Mouse (Mus musculus) c-Kit-negative CD71-positive TER-119-positive erythroid progenitor cells, embryonic 14.5 days (primary cell): Measurements from ENCODE around the gene Rnf123.
A peak's percentile ranks its signal among the peaks of the same experiment; 100 is the strongest.
"Not testable (repeated sequence)": the region's sequence is repeated elsewhere in the genome, so short reads cannot be mapped to it uniquely, and the experiment has no call there.

Experiments used
- DNase-seq: peaks from one replicate; pipeline ENCODE4 v3.0.0-alpha.2; 2013; ENCODE audit warnings: low read depth, low spot score

Gene Rnf123

DNA sequence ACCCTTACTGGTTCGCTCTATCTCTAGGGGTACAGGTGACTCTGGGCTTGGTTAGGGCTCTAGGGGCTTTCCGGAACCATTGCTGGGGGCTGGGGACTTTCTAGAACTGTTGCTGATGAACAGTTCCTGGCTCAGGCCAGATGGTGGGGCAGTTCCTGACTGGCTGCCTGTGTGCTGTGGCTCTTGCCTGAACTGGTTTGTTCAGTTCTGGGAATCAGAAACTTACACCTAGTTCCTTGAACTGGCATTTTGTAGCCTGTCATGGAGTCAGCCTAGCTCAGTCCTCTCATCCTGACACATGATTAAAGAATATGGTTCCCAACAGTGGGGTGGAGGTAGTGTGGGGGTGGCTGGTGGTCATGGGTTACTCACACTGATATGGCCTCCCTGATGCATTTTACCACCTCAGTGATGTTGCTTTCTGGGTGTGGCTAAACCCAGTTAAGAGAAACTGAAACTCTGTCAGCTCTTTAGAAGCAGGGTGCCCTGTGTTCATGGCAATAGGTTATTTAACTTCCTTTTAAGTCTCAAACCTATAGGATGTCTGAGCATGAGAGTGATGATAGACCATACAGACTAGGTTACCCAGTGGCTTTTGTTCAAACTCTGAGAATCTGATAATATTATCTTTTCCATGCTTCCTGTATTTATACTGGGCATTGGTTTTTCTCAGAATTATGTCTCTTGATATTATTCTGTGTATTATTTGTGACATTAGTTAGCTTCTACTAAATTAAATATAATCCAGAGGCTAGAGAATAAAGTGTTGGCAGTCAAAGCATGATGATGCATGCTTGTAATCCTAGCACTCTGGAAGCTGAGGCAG is 47.6 kb downstream of the Rnf123 start:
- DNase-seq: no peak

- DNase-seq: no peak
These were observed 51.0 kb downstream of the Rnf123 start for GRCm38 (mm10) chr9:108032126-108032525.

DNA sequence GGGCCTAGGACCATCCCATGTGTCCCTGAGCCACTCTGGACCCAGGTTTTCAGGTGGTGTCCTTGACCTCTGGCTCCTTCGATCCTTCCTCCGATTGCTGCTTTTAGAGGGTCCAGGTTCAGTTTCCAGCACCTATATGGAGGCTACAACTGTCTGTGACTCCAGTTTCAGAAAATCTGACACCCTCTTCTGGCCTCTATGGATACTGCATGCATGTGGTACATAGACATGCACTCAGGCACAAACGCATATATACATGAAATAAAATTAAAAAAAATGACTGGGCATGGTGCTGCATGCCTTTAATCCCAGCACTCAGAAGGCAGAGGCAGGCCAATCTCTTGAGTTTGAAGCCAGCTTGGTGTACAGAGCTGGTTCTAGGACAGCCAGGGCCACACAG is 55.3 kb downstream of the Rnf123 start:
- no peak for DNase-seq

GRCm38 (mm10) chr9:108026584-108026983 is 56.6 kb downstream of the Rnf123 start:
- no peak for DNase-seq

DNA sequence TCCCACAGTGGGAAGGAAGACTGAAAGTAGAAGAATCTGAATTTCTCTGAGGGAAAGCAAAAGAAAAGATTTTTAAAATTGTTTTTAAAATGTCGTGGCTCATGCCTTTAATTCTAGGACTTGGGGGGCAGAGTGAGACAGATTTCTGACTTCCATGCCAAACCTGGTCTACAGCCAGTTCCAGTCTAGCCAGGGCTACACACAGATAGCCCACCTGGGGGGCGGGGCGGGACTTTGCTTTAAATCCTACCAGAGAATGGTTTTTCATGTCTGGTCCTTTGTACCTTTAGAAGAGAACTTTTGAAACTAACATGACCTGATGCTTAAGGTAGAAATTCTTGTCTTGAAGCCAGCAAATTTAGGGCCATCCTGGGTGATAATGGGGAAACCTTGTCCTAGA is 59.9 kb downstream of the Rnf123 start:
- DNase-seq: no peak

DNA sequence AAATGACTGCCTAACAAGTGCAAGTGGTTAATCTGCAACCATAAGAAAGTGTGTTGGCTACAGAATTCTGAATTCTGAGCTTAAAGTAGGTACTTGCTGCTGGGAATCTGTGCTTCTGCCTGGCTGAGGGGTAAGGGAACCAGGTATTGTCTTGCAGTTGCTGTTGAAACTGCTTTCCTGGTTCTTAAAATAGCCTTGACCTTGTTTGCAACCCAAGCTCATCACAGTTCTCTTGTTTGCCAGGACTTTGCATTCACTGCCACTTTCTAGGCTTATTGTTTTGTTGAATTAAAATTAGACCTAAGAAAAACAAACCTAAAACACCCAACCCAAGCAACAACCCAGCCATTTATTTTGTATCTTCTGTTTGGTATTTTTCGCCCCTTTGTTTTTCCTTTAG is 62.4 kb downstream of the Rnf123 start:
- DNase-seq: no peak

DNA sequence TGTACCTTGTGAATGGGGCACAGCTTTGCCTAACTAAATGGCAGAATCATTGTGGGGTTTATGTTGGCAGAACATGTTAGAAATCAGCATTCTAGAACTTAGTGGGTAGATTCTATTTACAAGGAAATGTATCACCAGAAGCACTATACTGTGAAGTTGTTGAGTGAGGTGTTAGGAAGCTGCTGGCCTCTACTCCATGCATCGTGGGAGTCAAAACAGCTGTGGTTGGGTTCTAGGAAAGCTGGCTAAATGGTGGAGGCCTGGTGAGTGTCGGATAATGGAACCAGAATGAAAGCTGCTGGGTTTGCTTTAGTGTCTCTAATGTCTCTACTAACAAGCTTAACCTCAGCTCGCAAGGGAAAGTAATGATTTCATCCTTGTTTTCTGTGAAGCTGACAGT is 66.0 kb downstream of the Rnf123 start:
- no peak for DNase-seq

DNA sequence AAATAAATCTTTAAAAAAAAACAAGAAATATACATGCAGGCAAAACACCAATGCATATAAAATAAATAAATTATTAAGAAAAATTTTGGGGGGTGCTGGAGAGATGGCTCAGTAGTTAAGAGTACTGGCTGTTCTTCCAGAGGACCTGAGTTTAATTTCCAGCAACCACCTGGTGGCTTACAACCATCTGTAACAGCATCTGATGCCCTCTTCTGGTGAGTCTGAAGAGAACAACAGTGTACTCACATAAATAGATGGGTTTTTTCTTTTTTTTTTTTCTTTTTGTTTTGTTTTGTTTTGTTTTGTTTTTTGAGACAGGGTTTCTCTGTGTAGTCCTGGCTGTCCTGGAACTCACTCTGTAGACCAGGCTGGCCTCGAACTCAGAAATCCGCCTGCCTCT is 69.6 kb downstream of the Rnf123 start:
- DNase-seq: not testable (repeated sequence)

DNA sequence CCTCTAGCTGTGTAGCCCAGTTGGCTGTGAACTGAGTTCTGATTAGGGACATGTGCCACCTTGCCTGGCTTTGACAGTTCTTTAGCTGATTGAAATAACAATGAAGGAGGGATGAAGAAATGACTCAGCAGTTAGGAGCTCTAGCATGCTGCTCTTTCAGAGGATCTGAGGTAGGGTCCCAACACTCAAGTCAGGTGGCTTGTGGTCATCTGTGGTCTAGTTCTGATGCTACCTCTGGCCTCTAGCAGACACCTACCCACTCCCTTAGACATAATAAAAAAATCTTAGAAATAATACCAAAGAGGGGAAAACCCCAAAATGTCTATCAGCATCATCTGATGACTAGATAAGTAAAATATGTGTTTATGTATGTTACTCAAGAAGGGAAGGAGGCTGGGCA is 72.8 kb downstream of the Rnf123 start:
- DNase-seq: no peak

- no peak for DNase-seq
These were observed 75.1 kb downstream of the Rnf123 start for GRCm38 (mm10) chr9:108008041-108008440.

DNA sequence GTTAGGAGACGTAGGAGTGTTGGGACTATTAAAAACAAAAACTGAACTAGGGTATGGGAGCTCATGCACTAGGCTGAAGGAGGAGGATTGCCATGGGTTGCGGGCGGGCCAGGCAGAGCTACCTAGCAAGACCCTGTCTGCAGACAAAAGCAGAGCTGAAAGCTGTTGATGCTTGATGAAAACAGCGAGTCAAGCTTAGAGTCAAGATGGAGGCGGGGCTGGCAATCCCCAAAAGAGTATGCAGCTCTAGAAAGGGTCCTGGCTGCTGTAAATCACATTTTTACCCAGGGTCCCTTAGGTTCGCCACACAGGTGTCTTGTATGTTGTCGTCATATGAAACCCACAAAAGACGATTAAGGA is 79.6 kb downstream of the Rnf123 start:
- DNase-seq: no peak

DNA sequence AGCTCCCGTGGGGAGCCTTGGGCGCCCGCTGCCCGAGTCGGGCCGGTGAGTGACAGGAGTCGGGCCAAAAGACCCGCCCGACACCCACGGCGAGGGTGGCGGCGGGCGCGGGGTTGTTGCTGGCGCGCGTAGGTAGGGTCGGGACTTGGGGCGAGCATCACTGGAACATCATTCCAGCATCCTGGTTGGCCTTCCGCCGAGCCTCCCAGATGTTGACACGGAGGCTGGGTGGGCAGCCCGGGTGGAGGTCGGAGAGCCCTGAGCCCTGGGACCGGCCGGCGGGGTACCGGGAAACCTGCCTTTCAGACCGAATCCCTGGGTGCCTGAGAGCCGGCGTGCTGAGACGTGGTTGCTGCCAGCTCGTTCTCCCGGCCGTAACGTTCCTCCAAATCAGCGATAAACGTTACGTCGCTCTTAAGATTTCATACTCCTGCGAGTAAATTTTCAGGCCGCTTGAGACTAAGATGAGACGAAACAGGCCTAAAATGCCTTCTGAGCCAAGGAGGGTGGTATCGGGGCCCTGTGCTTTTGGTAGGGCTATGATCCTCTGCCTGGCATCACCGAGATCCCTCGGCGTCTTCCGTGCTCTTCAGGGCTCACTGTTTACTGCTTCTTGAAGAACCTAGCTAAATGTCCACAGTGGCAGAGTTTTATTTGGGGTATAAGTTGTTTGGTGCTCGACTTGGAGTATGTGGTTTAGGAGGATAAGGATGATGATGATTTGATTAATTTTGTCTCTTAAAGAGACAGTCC is 80.2 kb downstream of the Rnf123 start:
- DNase-seq: peak; percentile 39

GRCm38 (mm10) chr9:108001922-108002770 is 81.0 kb downstream of the Rnf123 start, which contains the start of gene Ip6k1:
TSS of gene Ip6k1 (plus strand) at chr9:108002501.
- DNase-seq: peak; percentile 100
